Mouse (Mus musculus): Measurements from ENCODE around the gene Plekha5. TPM values are rescaled to one million over a fixed set of nuclear protein-coding genes. Genes with fewer than 3 reads are reported as not detected.

Plekha5 gene
- polyA plus RNA-seq, 1 experiment, result 19.0 TPM

DNA sequence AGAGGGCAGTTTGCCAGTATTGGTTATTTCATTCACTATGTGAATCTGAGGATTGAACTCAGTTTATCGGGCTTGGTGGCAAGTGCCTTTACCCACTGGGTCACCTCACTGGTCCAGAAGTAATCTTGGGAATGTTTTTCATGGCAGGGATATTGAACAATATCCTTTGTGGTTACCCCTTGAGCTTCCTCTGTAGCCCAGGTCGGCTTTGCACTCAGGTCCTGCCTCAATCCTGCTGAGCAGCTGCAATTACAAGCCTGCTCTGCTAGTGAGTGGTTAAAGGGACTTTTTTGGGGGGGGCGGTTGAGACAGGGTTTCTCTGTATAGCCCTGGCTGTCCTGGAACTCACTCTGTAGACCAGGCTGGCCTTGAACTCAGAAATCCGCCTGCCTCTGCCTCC lies 212.4 kb downstream of the Plekha5 start:
- Histone ChIP-seq H3K27me3 (ENCODE audit: control insufficient read depth, insufficient read depth, low read length) (no peaks in the 10 kb centered on the region), H3K4me1 (ENCODE audit: control insufficient read depth, insufficient read depth, insufficient read length, low read length) (peaks cover 1% of the 10 kb centered on the region; the same call in 1 of the 2 replicates), H3K4me3 (ENCODE audit: low read depth, low read length) (no peak overlapping the region), H3K36me3 (ENCODE audit: control insufficient read depth, insufficient read depth, low read length) (peaks cover 33% of the 10 kb centered on the region), H3K27ac (ENCODE audit: insufficient read depth, low read depth, low read length) (no peak overlapping the region)
- 93% methylated on average over 4 of the region's 4 CpGs for WGBS
- TF ChIP-seq POLR2A (IDR thresholded peaks at IDR 0.05; ENCODE audit: low read depth, low read length) (no peak), CTCF (IDR thresholded peaks at IDR 0.05; ENCODE audit: extremely low read depth, insufficient read length, insufficient replicate concordance, low read depth, low read length) (no peak)

DNA sequence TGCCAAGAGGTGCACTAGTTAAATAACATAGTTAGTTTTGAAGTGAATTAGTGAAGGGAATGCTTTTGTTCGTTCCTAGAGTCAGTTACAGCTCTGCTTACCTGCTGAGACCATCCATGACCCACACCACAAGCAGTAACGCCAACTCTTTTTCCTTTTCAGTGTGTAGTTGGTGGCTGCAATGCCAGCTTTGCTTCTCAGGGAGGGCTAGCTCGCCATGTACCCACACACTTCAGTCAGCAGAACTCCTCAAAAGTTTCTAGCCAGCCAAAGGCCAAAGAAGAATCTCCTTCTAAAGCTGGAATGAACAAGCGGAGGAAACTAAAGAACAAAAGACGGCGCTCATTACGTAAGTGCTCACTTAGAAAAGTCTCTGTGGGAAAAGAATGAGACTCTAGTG lies 218.2 kb downstream of the Plekha5 start:
- 93% methylated on average over 7 of the region's 7 CpGs for WGBS
- TF ChIP-seq POLR2A (IDR thresholded peaks at IDR 0.05; ENCODE audit: low read depth, low read length), result no peak
- no peak for TF ChIP-seq CTCF (IDR thresholded peaks at IDR 0.05; ENCODE audit: extremely low read depth, insufficient read length, insufficient replicate concordance, low read depth, low read length)
- Histone ChIP-seq H3K27me3 (ENCODE audit: control insufficient read depth, insufficient read depth, low read length) (no peaks in the 10 kb centered on the region), H3K27ac (ENCODE audit: insufficient read depth, low read depth, low read length) (no peak overlapping the region), H3K4me1 (ENCODE audit: control insufficient read depth, insufficient read depth, insufficient read length, low read length) (peaks cover 3% of the 10 kb centered on the region; the same call in 1 of the 2 replicates), H3K4me3 (ENCODE audit: low read depth, low read length) (no peak overlapping the region), H3K36me3 (ENCODE audit: control insufficient read depth, insufficient read depth, low read length) (peaks cover 52% of the 10 kb centered on the region)

DNA sequence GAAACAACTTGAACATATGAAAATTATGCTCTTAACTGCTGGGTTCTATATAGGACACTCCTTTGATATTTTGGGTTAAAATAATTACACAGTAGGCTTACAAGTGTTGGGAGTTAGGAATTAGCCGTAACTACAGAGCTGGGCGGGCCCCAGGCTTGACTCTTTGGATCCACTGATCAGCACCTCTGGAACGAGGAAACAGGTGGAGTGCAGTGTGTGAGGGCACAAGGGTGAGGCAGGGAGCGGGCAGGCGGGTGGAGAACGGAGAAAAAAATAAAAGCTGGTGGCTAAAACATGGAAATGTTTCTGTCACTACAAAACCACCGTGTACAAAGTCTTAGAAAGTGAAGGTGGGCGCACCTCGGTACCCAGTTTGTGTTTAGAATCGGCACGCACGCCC lies 218.8 kb downstream of the Plekha5 start:
- H3K27ac ChIP-seq (ENCODE audit: insufficient read depth, low read depth, low read length), result no peak overlapping the region
- H3K4me1 ChIP-seq (ENCODE audit: control insufficient read depth, insufficient read depth, insufficient read length, low read length), result peaks cover 3% of the 10 kb centered on the region
- no peak overlapping the region for H3K4me3 ChIP-seq (ENCODE audit: low read depth, low read length)
- no peaks in the 10 kb centered on the region for H3K27me3 ChIP-seq (ENCODE audit: control insufficient read depth, insufficient read depth, low read length)
- TF ChIP-seq POLR2A (IDR thresholded peaks at IDR 0.05; ENCODE audit: low read depth, low read length) (no peak), CTCF (IDR thresholded peaks at IDR 0.05; ENCODE audit: extremely low read depth, insufficient read length, insufficient replicate concordance, low read depth, low read length) (no peak)
- peaks cover 51% of the 10 kb centered on the region for H3K36me3 ChIP-seq (ENCODE audit: control insufficient read depth, insufficient read depth, low read length)
- WGBS, result 66% methylated on average over 12 of the region's 12 CpGs

GRCm38 (mm10) chr6:140645931-140646330 lies 222.1 kb downstream of the Plekha5 start:
- Histone ChIP-seq H3K4me1 (ENCODE audit: control insufficient read depth, insufficient read depth, insufficient read length, low read length) (peaks cover 3% of the 10 kb centered on the region), H3K4me3 (ENCODE audit: low read depth, low read length) (no peak overlapping the region), H3K27ac (ENCODE audit: insufficient read depth, low read depth, low read length) (no peak overlapping the region), H3K36me3 (ENCODE audit: control insufficient read depth, insufficient read depth, low read length) (peaks cover 53% of the 10 kb centered on the region), H3K27me3 (ENCODE audit: control insufficient read depth, insufficient read depth, low read length) (no peaks in the 10 kb centered on the region)
- no peak for TF ChIP-seq POLR2A (IDR thresholded peaks at IDR 0.05; ENCODE audit: low read depth, low read length)
- TF ChIP-seq CTCF (IDR thresholded peaks at IDR 0.05; ENCODE audit: extremely low read depth, insufficient read length, insufficient replicate concordance, low read depth, low read length), result no peak

Other genes with a start within 250 kb of the Plekha5 start
- 15.0 and 28.4 TPM in 2 replicates for gene Aebp2, start 198.6 kb downstream of the Plekha5 start, polyA plus RNA-seq (2012; rRNA removed)